Mouse (Mus musculus): ENCODE measurements around the gene Maats1.
"Not testable (repeated sequence)": the region's sequence is repeated elsewhere in the genome, so short reads cannot be mapped to it uniquely, and the experiment has no call there.

Gene Maats1

DNA sequence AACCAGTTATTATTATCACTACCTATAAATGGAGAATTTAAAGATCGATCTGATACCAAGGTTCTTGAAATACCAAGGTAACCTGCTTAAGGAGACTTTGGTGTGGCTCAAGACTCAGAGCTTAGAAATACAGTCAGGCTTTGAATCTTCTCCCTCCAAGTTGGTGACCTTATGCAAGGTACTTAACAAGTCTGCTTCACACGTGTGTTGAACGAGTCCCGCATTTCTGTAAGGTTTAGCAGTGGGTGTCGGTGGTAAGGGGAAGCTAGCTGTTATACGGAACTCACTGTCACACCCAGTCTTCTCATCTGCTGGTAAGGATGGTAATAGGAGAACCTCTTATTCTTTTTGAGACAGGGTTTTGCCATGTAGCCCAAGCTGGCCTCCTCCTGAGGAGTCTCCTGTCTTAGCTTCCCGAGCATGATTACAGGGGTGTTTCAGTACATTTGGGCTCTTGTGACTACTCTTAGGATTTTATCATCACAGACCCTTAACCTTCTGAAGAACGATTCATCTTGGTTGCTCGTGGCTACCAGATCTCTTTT, 6.3 kb upstream of the Maats1 start:
- DNase-seq (ENCODE audit: low read depth, low spot score): no peak

DNA sequence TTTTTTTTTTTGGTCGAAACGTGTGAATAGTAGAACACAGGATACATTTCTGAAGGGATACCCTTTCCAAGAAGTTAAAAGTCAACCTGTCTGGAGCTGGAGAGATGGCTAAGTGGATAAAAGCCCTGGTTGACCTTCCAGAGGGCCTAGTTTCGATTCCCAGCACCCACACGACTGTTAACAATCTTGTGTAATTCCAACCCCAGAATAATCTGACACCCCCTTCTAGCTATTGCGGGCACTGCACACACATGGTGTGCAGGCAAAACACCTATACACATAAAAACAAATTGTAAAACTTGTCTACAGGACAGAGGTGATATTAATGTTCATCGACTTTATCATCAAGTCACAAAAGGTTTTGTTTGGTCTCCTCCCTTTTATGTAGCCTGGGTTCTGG, 5.6 kb upstream of the Maats1 start:
- no peak for DNase-seq (ENCODE audit: low read depth, low spot score)

DNA sequence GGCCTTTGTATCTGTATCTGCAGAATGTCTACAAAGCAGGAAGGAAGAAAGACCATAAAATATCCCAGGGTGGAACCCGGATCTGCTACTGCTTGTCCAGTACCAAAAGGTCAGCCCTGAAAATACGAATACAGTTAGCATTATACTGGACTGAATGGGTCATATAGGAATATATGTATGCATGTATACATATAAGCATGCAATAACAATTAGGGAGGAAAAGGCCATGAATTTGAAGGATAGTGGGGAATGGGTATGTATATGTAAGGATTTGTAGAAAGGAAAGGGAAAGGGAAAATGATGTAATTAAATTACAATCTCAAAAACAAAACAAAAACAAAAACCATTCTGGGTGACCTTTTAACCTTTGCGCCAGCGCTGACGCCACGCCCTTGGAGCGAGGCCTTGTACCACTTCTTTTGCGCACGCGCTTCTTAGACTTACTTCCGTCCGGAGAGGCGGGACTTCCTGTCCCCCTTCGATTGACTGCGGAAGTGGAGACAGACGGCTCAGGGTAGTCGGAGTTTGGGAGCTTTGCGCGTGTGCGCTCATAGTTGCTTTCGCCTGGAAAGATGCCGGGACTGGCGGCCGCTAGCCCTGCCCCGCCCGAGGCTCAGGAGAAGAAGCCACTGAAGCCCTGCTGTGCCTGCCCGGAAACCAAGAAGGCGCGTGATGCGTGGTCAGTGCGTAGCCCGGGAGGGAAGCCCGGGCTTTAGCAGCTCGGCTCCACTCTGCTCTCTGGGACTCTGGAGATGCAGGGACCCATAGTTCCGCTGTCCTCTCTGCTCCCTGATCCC, 4.8 kb upstream of the Maats1 start, which contains the start of the genes Cox17 and Gm21987:
TSS of gene Cox17 (plus strand) at position 463 of the 797 bp plus-strand sequence.
TSS of gene Gm21987 (plus strand) at position 512 of the 797 bp plus-strand sequence.
- peak; percentile 87 for DNase-seq (ENCODE audit: low read depth, low spot score)

DNA sequence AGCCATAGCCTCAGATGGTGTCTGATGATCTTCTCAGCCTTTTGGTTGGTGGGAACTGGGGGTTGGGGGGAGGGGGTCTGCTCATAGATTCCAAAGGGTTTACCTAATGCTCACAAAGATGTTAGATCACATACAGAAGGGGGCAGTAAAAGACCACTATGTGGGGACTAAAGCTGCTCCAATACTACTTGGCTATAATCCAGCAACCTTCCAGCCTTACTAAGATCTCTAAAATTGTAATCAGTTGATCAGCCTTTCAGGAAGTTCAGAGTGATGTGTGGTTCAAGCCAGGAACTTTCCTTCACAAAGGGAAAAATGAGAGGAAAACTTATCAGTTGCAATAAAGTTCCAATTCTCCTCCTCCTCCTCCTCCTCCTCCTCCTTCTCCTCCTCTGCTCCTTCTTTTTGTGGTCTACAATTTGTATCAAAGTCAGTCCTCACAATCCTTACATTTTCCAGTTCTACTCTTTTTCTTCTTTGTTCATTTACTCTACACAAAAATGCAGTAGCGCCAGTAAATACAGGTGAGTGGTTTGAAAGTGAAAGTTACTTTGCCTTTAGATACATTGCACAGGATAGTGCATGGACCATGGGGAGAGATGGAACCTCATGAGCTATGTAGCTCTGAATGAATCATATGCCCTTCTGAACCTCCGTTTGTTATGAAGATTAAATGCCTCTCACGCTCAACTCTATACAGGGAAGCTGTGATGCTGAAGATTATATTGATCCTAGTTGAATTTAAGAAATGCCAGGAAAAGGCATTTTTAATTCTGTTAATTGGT, 3.2 kb upstream of the Maats1 start:
- peak; percentile 36 for DNase-seq (ENCODE audit: low read depth, low spot score)

DNA sequence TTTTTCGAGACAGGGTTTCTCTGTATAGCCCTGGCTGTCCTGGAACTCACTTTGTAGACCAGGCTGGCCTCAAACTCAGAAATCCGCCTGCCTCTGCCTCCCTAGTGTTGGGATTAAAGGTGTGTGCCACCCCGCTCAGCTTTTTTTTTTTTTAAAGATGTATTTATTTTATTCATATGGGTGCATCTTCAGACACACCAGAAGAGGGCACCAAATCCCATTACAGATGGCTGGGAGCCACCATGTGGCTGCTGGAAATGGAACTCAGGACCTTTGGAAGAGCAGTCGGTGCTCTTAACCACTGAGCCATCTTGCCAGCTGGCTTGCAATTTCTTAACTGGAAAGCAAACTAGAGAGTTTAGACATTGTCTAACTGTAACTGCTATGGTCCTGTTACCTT, 3.9 kb downstream of the Maats1 start:
- DNase-seq (ENCODE audit: low read depth, low spot score): not testable (repeated sequence)

DNA sequence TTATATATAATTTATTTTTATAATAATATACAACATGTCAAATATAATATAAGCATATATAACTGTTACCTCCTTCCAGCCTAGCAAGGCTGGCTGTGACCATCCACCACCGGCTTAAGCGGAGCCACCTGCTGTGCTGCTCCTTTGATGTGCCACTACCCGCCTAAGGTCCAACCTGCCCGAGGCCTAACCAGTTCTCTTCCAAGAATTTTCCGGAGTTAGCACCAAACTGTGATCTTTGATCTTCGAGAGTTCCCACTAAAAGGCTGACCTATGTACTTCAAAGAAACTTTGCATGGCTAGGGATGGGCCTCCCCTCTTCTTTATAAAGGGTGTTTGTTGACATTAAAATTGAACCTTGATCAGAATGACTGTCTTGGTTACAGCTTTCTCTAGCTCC, 7.5 kb downstream of the Maats1 start:
- no peak for DNase-seq (ENCODE audit: low read depth, low spot score)

DNA sequence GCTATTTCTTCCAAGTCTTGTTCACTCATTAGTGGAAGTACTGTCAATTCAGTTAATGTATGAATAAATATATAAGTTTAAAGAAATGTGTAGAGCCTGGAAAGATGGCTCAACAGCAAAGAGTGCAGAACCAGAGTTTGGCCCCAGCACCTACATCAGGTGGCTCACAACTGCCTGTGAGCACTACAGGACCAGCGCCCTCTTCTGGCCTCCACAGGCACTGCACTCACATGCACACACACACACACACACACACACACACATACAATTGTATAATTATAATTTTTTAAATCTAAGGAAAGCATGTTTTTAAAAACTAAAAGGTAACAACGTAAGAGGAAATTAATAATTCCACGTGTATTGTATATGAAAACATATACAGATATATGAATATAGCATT, 12.6 kb downstream of the Maats1 start:
- no peak for DNase-seq (ENCODE audit: low read depth, low spot score)

DNA sequence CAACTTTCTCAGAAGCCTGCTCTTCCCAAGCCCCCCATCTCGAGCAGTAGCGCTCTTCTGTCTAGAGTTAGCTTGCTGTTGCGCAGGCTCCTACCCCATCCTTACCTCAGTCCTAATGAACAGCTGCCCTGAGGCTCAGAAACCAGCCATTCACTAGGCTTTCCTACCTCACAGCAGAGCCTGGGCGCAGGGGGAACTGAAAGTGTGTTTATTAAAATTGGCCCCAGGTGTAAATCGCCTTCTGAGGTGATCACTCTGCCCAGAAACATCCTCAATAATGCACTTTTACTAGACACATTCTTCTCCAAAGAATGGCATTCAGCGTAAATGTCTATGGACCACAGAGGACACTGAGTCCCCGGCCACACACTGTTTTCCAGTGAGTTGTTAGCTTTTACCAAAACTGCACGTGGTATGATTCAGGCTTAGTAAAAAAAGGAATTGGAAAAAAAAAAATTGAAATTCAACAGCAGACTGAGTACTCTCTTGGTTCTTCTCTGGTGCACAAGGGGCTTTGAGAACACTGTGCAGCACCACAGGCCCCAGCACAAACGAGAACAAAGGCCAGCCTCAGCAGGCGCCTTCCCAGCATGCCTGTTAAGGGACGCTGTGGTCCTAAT, 15.1 kb downstream of the Maats1 start:
- DNase-seq (ENCODE audit: low read depth, low spot score): no peak

DNA sequence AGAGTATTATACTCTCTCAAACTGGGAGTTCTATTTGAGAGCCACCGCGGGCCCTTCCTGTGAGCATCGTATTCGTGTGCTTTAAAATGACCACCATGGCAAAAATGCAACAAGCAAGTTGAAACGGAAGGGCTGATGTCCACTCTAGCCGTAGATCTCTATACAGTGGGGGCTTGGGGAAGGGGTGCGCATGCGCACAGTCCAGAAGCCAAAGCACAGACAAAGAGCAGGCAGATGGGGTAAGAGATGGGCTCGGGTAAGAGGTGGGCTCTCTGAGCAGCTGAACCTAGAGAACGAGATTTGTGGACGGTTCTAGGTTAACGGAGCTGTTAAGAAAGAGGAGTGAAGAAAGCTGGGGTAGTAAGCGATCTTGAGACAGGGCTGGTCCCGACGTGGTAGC, 17.6 kb downstream of the Maats1 start:
- no peak for DNase-seq (ENCODE audit: low read depth, low spot score)

DNA sequence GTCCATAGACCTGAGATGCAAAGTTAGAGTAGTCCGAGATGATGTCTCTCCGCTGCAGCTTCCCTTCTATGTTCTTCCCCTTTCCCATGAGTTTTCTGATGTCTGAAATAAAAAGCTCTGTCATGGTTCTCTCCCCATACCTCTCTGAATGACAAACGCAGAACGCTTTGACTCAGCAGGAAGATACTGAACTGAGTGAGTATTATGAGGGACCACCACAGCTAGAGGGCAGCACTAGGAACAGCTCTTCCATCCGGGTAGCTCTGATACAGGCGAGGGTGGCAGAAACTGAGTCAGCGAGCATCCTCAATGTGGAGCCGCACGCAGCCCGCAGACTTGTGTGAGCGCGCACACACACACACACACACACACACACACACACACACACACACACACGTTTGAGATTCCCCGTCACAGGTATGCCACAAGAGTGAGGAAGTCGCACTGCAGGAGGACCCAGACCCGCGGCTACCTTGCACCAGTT, 20.4 kb downstream of the Maats1 start:
- peak; percentile 25 for DNase-seq (ENCODE audit: low read depth, low spot score)

DNA sequence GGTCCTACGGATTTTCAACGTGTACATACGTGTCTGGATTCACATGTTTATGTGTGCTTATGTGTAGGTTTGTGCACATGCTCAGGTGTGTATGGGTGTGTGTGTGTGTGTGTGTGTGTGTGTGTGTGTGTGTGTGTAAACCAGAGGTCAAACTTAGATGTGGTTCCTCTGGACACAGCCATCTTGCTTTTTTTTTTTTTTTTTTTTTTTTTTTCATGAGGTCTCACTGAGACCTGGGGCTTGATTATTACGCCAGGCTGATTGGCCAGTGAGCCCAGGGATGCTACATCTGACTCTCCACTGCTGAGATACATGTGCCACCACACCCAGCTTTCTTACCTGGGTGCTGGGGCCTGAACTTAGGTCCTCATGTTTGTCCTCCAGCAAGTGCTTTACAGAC, 22.9 kb downstream of the Maats1 start:
- no peak for DNase-seq (ENCODE audit: low read depth, low spot score)

DNA sequence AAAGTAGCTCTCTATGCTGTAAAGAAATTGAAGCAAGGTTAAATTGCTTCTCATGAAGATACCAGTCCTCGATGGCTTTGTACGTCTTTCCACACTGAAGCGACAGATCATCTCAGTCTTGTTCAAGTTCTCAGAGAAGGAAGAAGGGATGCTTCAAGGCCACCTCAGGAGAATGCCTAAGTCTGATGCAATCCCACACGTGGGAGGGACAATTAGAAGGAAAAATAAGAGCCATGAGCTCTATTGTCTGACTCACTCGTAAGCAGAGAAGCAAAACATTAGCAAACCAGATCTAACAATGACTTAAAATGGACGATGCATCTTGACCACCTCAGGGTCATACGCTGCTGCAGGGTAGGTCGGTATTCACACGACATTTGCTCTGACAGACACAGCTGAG, 23.5 kb downstream of the Maats1 start:
- no peak for DNase-seq (ENCODE audit: low read depth, low spot score)

DNA sequence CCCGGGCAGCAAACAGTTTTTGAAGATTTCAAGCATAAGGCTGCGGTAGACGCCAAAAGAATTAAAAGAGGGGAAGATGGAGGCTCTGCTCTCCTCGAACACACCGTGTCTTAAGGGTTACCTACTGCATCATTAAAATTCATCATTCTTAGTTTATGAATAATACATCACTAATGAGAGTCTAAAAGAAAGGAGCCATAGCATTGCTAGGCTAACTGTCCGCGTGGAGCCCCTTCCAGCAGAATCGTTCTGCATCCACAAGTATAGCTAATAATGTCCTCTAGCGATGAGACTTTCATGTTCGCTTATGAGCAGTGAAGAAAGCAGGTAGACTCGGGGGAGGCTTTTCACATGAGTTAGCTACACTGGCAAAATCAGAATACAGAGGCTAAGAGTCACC, 33.7 kb downstream of the Maats1 start:
- DNase-seq (ENCODE audit: low read depth, low spot score): no peak

DNA sequence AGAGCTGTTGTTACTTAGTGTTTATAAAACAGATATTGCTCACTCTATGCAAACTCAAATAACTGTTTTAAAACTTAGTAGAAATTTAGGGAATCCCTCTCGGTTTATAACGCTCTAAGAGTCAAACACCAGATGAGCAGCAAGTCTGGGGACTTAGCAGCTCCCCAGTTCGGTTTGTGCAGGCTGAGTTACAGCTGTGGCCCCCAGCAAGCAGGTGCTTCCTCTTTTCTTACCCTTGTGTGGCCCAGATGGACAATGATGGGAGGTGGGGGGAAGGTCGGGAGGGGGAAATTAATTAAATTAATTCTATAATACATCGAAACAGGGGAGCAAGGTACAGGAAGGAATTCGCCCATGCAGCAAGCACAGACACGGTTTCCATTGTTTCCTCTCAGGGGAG, 34.3 kb downstream of the Maats1 start:
- DNase-seq (ENCODE audit: low read depth, low spot score): no peak

DNA sequence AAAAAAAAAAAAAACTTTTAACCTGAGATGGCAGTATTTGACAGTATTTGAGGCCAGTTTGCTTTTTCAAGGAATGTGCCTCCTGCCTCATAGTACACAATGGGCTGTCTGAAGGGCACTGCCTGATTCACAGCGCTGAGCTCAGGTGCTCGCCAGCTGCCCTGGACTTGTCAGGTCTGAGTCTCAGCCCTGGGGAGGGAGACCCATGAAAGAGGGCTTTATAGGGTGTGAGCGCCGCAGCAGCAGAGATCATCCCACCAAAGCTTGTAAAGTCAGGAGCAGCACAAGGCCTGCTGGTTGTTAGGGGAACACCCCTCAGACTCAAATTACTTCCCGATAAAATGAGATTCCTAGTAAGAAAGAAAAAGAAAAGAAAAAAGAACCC, 34.7 kb downstream of the Maats1 start:
- DNase-seq (ENCODE audit: low read depth, low spot score): no peak

DNA sequence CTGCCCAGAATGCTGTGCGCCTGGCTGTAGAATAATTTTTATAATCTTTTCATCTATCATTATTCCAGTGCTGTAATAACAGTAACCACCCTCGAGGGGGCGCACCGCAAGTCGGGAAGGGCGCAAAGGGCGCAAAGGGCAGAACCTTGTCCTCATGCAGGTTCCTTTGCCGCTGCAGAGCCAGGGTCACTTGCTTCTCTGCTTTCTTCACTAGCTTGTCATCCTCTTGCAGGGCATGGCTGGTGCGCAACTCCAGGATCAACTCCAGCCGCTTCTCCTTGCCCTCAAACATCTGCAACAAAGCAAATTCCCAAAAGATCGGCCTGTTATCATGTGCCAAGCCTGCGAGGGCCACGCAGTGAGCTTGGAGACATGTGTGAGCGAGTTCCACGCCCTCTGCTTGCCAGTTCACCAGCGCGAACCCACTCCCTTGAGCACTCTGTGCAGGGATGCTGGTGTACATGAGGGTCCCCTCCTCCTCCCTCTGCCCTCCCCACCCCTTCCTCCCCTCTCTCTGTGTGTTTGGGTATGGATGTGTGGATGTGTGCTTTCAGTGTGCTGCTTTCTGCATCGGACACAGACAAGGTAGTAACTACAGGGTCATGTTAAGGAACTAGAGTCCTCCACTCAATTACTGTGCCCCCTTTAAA, 35.2 kb downstream of the Maats1 start:
- no peak for DNase-seq (ENCODE audit: low read depth, low spot score)

DNA sequence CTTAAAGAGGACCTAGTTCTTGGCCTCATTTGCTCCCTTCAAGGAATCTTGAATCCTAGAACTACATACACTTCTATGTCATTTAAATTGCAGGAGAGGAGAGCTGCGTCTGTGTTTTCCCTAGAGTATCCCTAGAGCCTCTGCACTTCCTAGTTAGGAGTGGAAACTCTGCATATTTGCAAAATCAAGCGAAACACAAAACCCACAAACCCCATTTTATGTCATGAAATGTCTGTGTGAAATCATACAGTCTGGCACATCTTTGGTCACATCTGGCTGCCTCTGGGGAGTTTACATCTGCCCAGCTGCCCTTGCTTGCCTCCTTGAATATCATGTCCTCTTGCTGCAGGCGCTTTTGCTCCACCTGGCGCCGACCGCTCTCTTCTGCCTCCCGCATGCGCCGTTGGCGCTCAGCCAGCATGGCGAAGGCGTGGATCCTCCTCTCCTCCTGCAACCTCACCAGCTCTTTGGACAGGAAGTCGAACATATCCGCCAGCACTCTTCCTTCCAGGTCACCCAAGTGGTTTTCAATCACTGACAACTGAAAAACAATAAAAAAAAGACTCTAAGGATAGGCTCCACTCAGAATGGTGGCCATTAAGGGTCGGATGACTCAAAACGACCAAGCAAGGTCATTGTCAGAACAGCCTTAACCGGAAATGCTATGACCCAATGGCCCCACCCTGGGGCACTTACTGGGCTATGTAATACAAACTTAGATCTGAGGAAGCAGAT, 37.3 kb downstream of the Maats1 start:
- DNase-seq (ENCODE audit: low read depth, low spot score): no peak

DNA sequence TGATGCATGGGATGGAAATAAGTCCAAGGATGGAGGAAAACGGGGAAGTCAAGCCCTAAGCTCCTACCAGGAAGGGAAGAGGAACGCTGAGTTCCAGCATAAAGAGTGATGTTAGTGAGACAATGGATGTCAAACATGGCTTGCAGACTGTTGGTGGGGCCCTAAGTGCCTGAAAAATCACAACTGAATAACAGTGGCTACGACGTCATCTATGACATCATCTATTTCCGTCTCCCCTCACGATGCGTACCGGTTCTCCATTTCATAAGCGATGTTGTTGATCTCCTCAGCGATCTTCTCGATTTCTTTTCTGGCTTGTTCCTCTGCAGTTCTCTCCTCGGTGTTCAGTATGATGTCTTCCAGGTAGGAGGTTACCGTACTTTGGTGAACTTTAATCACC, 39.6 kb downstream of the Maats1 start:
- DNase-seq (ENCODE audit: low read depth, low spot score): no peak

DNA sequence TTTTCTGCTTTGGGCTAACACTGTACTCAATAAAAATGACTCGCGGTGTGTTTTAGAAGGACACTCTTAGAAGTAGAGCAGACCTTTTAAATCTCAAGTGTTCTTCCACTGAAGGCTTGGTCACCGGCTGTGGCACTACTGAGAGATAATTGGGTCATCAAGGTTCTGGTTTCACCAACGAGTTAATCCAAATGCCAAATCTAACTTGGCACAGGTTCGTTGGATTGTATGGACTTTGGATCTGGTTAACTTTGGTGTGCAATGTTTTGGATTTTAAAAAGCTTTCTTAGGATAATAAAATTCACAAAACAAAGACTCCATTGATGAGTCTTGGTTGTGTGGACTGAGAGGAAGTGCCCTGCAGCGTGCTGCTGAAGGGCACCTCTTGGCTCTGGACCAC, 43.5 kb downstream of the Maats1 start:
- DNase-seq (ENCODE audit: low read depth, low spot score): no peak

DNA sequence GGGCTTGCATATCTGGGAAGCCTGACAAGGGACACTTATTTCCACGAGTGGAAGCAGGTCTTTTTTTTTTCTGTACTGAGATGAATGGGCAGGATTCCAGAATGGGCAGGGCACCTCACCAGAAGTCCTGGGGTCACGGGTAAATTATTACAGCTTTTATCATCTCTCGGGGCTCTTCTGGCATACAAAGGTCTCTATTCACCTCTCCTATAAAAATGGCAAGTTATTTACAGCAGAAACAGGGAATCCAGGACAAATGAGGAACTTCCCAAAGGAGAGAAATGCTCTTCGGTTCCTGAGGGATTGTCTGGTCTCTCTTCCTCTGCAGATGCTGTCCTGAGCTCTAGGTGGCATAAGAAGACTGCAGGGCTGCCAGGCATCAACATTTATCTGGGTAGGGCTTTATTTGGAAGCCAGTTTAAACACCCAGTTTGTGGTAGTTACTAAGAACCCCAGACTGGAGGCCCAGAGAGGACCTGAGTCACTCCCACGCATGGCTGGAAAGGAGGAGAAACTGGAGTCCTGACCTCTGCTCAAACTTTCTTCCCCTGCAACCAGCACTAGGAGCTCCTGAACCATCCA, 46.5 kb downstream of the Maats1 start:
- DNase-seq (ENCODE audit: low read depth, low spot score): no peak
